Mouse (Mus musculus): ENCODE results near the gene Lcp2. TPM values are rescaled to one million over a fixed set of nuclear protein-coding genes. Genes with fewer than 3 reads are reported as not detected.

Gene Lcp2
- polyA plus RNA-seq, 1 experiment from 2014 or later, result 1.3 TPM

- Histone ChIP-seq H3K4me3 (no peak overlapping the region), H3K36me3 (no peaks in the 10 kb centered on the region), H3K27me3 (no peaks in the 10 kb centered on the region), H3K4me2 (replicated peaks) (no peak overlapping the region), H3K27ac (replicated peaks) (no peak overlapping the region), H3K9ac (replicated peaks) (no peak overlapping the region), H3K9me3 (no peaks in the 10 kb centered on the region), H3K4me1 (no peaks in the 10 kb centered on the region)
- 90% methylated on average over 1 of the region's 1 CpGs for WGBS
- no peak for ATAC-seq (replicated peaks)
Observed at GRCm38 (mm10) chr11:34050063-34050462, 3.3 kb downstream of the Lcp2 start.

- H3K9ac ChIP-seq (replicated peaks), result no peak overlapping the region
- no peak for ATAC-seq (replicated peaks)
- H3K27me3 ChIP-seq, result no peaks in the 10 kb centered on the region
- H3K9me3 ChIP-seq, result no peaks in the 10 kb centered on the region
- no peaks in the 10 kb centered on the region for H3K4me1 ChIP-seq
- H3K36me3 ChIP-seq, result no peaks in the 10 kb centered on the region
- WGBS, result 82% methylated on average over 2 of the region's 2 CpGs
- H3K4me2 ChIP-seq (replicated peaks), result no peak overlapping the region
- no peak overlapping the region for H3K27ac ChIP-seq (replicated peaks)
- H3K4me3 ChIP-seq, result no peak overlapping the region
Observed at GRCm38 (mm10) chr11:34050643-34051042, 3.9 kb downstream of the Lcp2 start.

GRCm38 (mm10) chr11:34053031-34053818 lies 6.5 kb downstream of the Lcp2 start:
- no peak overlapping the region for H3K9ac ChIP-seq (replicated peaks)
- no peaks in the 10 kb centered on the region for H3K9me3 ChIP-seq
- no peaks in the 10 kb centered on the region for H3K4me1 ChIP-seq
- no peak overlapping the region for H3K4me2 ChIP-seq (replicated peaks)
- WGBS, result 82% methylated on average over 6 of the region's 6 CpGs
- no peaks in the 10 kb centered on the region for H3K27me3 ChIP-seq
- no peak overlapping the region for H3K27ac ChIP-seq (replicated peaks)
- H3K4me3 ChIP-seq, result no peak overlapping the region
- no peaks in the 10 kb centered on the region for H3K36me3 ChIP-seq
- ATAC-seq (replicated peaks), result no peak

GRCm38 (mm10) chr11:34054031-34054727 lies 7.5 kb downstream of the Lcp2 start:
- Histone ChIP-seq H3K36me3 (no peaks in the 10 kb centered on the region), H3K27me3 (no peaks in the 10 kb centered on the region), H3K9me3 (no peaks in the 10 kb centered on the region), H3K27ac (replicated peaks) (no peak overlapping the region), H3K9ac (replicated peaks) (no peak overlapping the region), H3K4me3 (no peak overlapping the region), H3K4me2 (replicated peaks) (no peak overlapping the region), H3K4me1 (no peaks in the 10 kb centered on the region)
- 78% methylated on average over 7 of the region's 7 CpGs for WGBS
- ATAC-seq (replicated peaks), result no peak

GRCm38 (mm10) chr11:34056715-34057114 lies 10.0 kb downstream of the Lcp2 start:
- 85% methylated on average over 1 of the region's 1 CpGs for WGBS
- ATAC-seq (replicated peaks), result no peak

GRCm38 (mm10) chr11:34058332-34058731 lies 11.6 kb downstream of the Lcp2 start:
- no peaks in the 10 kb centered on the region for H3K4me1 ChIP-seq
- no peak overlapping the region for H3K27ac ChIP-seq (replicated peaks)
- no peak overlapping the region for H3K9ac ChIP-seq (replicated peaks)
- no peaks in the 10 kb centered on the region for H3K36me3 ChIP-seq
- no peak for ATAC-seq (replicated peaks)
- H3K27me3 ChIP-seq, result no peaks in the 10 kb centered on the region
- no peaks in the 10 kb centered on the region for H3K9me3 ChIP-seq
- H3K4me3 ChIP-seq, result no peak overlapping the region
- no peak overlapping the region for H3K4me2 ChIP-seq (replicated peaks)

More at GRCm38 (mm10) chr11:34056715-34057114, 10.0 kb downstream of the Lcp2 start:
- Histone ChIP-seq H3K27me3 (no peaks in the 10 kb centered on the region), H3K27ac (replicated peaks) (no peak overlapping the region), H3K4me2 (replicated peaks) (no peak overlapping the region), H3K4me3 (no peak overlapping the region), H3K4me1 (no peaks in the 10 kb centered on the region), H3K9me3 (no peaks in the 10 kb centered on the region), H3K36me3 (no peaks in the 10 kb centered on the region), H3K9ac (replicated peaks) (no peak overlapping the region)

GRCm38 (mm10) chr11:34058960-34059359 lies 12.2 kb downstream of the Lcp2 start:
- Histone ChIP-seq H3K4me3 (no peak overlapping the region), H3K4me1 (no peaks in the 10 kb centered on the region), H3K9ac (replicated peaks) (no peak overlapping the region), H3K4me2 (replicated peaks) (no peak overlapping the region), H3K36me3 (no peaks in the 10 kb centered on the region), H3K9me3 (no peaks in the 10 kb centered on the region), H3K27me3 (no peaks in the 10 kb centered on the region), H3K27ac (replicated peaks) (no peak overlapping the region)
- WGBS, result 89% methylated on average over 6 of the region's 6 CpGs
- ATAC-seq (replicated peaks), result no peak

- Histone ChIP-seq H3K4me3 (no peak overlapping the region), H3K9me3 (no peaks in the 10 kb centered on the region), H3K9ac (replicated peaks) (no peak overlapping the region), H3K4me2 (replicated peaks) (no peak overlapping the region), H3K27me3 (no peaks in the 10 kb centered on the region), H3K27ac (replicated peaks) (no peak overlapping the region), H3K36me3 (no peaks in the 10 kb centered on the region), H3K4me1 (no peaks in the 10 kb centered on the region)
- ATAC-seq (replicated peaks), result no peak
- whole genome bisulfite sequencing, result 68% methylated on average over 6 of the region's 6 CpGs
Observed at GRCm38 (mm10) chr11:34061740-34062139, 15.0 kb downstream of the Lcp2 start.

- H3K36me3 ChIP-seq, result no peaks in the 10 kb centered on the region
- WGBS, result 63% methylated on average over 2 of the region's 2 CpGs
- ATAC-seq (replicated peaks), result no peak
- H3K27ac ChIP-seq (replicated peaks), result no peak overlapping the region
- no peaks in the 10 kb centered on the region for H3K9me3 ChIP-seq
- H3K4me1 ChIP-seq, result no peaks in the 10 kb centered on the region
- no peak overlapping the region for H3K9ac ChIP-seq (replicated peaks)
- no peak overlapping the region for H3K4me2 ChIP-seq (replicated peaks)
- H3K27me3 ChIP-seq, result no peaks in the 10 kb centered on the region
- H3K4me3 ChIP-seq, result no peak overlapping the region
Observed at GRCm38 (mm10) chr11:34063257-34063656, 16.5 kb downstream of the Lcp2 start.

GRCm38 (mm10) chr11:34063702-34064485 lies 17.2 kb downstream of the Lcp2 start:
- H3K9me3 ChIP-seq, result no peaks in the 10 kb centered on the region
- WGBS, result 66% methylated on average over 5 of the region's 5 CpGs
- H3K4me1 ChIP-seq, result no peaks in the 10 kb centered on the region
- H3K27ac ChIP-seq (replicated peaks), result no peak overlapping the region
- H3K27me3 ChIP-seq, result no peaks in the 10 kb centered on the region
- no peaks in the 10 kb centered on the region for H3K36me3 ChIP-seq
- no peak overlapping the region for H3K4me3 ChIP-seq
- H3K4me2 ChIP-seq (replicated peaks), result no peak overlapping the region
- H3K9ac ChIP-seq (replicated peaks), result no peak overlapping the region
- ATAC-seq (replicated peaks), result no peak

GRCm38 (mm10) chr11:34070596-34070995 lies 23.9 kb downstream of the Lcp2 start:
- ATAC-seq (replicated peaks), result no peak
- Histone ChIP-seq H3K4me2 (replicated peaks) (no peak overlapping the region), H3K4me3 (no peak overlapping the region)

GRCm38 (mm10) chr11:34072309-34072708 lies 25.6 kb downstream of the Lcp2 start:
- no peak overlapping the region for H3K27ac ChIP-seq (replicated peaks)
- H3K27me3 ChIP-seq, result peaks cover 13% of the 10 kb centered on the region; the same call in 1 of the 2 replicates
- ATAC-seq (replicated peaks), result no peak
- peaks cover 2% of the 10 kb centered on the region; the same call in 1 of the 2 replicates for H3K4me1 ChIP-seq
- no peak overlapping the region for H3K4me3 ChIP-seq
- H3K9me3 ChIP-seq, result no peaks in the 10 kb centered on the region
- H3K9ac ChIP-seq (replicated peaks), result no peak overlapping the region
- WGBS, result 81% methylated on average over 4 of the region's 4 CpGs
- H3K36me3 ChIP-seq, result no peaks in the 10 kb centered on the region
- H3K4me2 ChIP-seq (replicated peaks), result no peak overlapping the region

More at GRCm38 (mm10) chr11:34070596-34070995, 23.9 kb downstream of the Lcp2 start:
- Histone ChIP-seq H3K9me3 (no peaks in the 10 kb centered on the region), H3K27me3 (peaks cover 11% of the 10 kb centered on the region; the same call in 1 of the 2 replicates), H3K36me3 (no peaks in the 10 kb centered on the region), H3K4me1 (peaks cover 2% of the 10 kb centered on the region; the same call in 1 of the 2 replicates), H3K9ac (replicated peaks) (no peak overlapping the region), H3K27ac (replicated peaks) (no peak overlapping the region)

All from forebrain, embryonic 15.5 days (tissue).